Mouse (Mus musculus): Measurements from ENCODE around the gene Ppp1r16b.

DNA sequence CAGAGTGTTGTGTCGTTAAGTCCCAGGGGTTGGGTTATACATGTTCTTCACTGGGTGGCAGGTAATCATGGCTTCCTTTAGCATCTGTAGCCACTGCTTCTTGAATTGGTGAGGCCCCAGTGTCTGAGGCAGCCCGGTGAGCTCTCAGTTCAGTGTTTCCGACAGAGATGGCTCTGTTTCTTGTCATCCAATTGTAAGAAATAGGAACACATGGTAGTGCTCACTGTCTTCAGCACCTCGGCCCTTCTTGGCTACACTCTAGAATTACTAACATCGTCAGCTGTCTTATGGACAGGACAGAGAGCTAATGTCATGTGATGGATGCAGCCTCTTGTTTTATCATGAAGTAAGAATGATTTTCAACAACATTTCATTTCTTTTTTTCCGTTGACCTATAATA, 10.0 kb downstream of the Ppp1r16b start:
- TF ChIP-seq CTCF (IDR thresholded peaks at IDR 0.05; ENCODE audit: insufficient read depth, low read depth, low read length) (no peak), POLR2A (IDR thresholded peaks at IDR 0.05; ENCODE audit: insufficient read depth, low read depth, low read length) (no peak)

All from olfactory bulb, adult 2 months (tissue).